Mouse (Mus musculus) myocyte (in vitro differentiated cells): Measurements from ENCODE around the gene Trabd2b.

ENCODE experiments used
- MAX ChIP-seq: IDR thresholded peaks from one replicate; pipeline ENCODE4 v1.6.1; 2011; ENCODE audit warnings: low read depth, mild to moderate bottlenecking, control low read depth
- MYOD1 ChIP-seq, 3 experiments: IDR thresholded peaks; one replicate each; pipeline ENCODE4 v1.6.1; 2011; ENCODE audit warnings: control low read depth in 2 of 3, low read depth in 2 of 3, mild to moderate bottlenecking in 2 of 3, moderate library complexity in 1 of 3; ENCODE audit not compliant: insufficient read length in 2 of 3, control insufficient read depth in 1 of 3
- POLR2A ChIP-seq: IDR thresholded peaks from one replicate; pipeline ENCODE4 v1.6.1; 2011; ENCODE audit warnings: low read depth, mild to moderate bottlenecking, control low read depth, moderate library complexity; ENCODE audit not compliant: insufficient read length
- POLR2AphosphoS2 ChIP-seq: IDR thresholded peaks from one replicate; pipeline ENCODE4 v1.6.1; 2011; ENCODE audit warnings: low read depth, control low read depth; ENCODE audit not compliant: insufficient read length
- TCF3 ChIP-seq: IDR thresholded peaks from one replicate; pipeline ENCODE4 v1.6.1; 2011; ENCODE audit warnings: low read depth, control low read depth; ENCODE audit not compliant: insufficient read length
- USF1 ChIP-seq: IDR thresholded peaks from one replicate; pipeline ENCODE4 v1.6.1; 2011; ENCODE audit warnings: low read depth, mild to moderate bottlenecking, control low read depth, moderate library complexity

GRCm38 (mm10) chr4:114636324-114636723, 229.8 kb downstream of the Trabd2b start:
- TF ChIP-seq MAX (no peak), POLR2A (no peak), MYOD1 (IDR thresholded peaks at IDR 0.05; ENCODE audit: control insufficient read depth in 1 of 3, insufficient read length in 2 of 3, low read depth in 2 of 3) (no peak), USF1 (no peak), POLR2AphosphoS2 (no peak), TCF3 (no peak)
